Mouse (Mus musculus): ENCODE data around the gene Aph1b. TPM values are rescaled to one million over a fixed set of nuclear protein-coding genes. Genes with fewer than 3 reads are reported as not detected.
A peak's percentile ranks its signal among the peaks of the same experiment; 100 is the strongest.

Gene Aph1b
- total RNA-seq (2012; rRNA removed): 1.0 and 1.1 TPM in 2 replicates

GRCm38 (mm10) chr9:66795464-66796324 lies at the start of gene Aph1b:
Gene Aph1b (minus strand): TSS chr9:66795490.
- peak within 1 kb of the TSS; percentile 51 for H3K9ac ChIP-seq (ENCODE audit: insufficient read depth, low read depth, low read length, poor library complexity, severe bottlenecking)
- H3K36me3 ChIP-seq (ENCODE audit: control insufficient read depth, insufficient read depth, low read length, poor library complexity, severe bottlenecking): no peaks in the 10 kb centered on the region
- no peaks in the 10 kb centered on the region for H3K4me1 ChIP-seq (ENCODE audit: control insufficient read depth in 2 of 2, insufficient read depth in 2 of 2, low read length in 2 of 2, poor library complexity in 1 of 2)
- no peaks in the 10 kb centered on the region for H3K9me3 ChIP-seq (ENCODE audit: control insufficient read depth, insufficient read depth, low read depth, low read length)
- peak; percentile 98 for DNase-seq (ENCODE audit: low read depth, low spot score)
- no peak within 1 kb of the TSS for H3K27ac ChIP-seq (ENCODE audit: insufficient read depth, low read depth, low read length, poor library complexity, severe bottlenecking)
- peak within 1 kb of the TSS; percentile 83 to 98 for H3K4me3 ChIP-seq (ENCODE audit: insufficient read depth in 1 of 2, low read depth in 1 of 2, low read length in 2 of 2, poor library complexity in 1 of 2, severe bottlenecking in 1 of 2)
- in situ Hi-C loops (cut with MboI; ENCODE audit: low sequenced_read_pairs in 2 of 2, unreplicated experiment in 2 of 2): no loop called here
- TF ChIP-seq HCFC1 (IDR thresholded peaks at IDR 0.05; ENCODE audit: borderline replicate concordance, insufficient read depth, low read length) (peak; percentile 57; the same call in 1 of the 2 replicates), CHD2 (IDR thresholded peaks at IDR 0.05; ENCODE audit: low read depth, low read length) (no peak), MAFK (IDR thresholded peaks at IDR 0.05; ENCODE audit: insufficient read depth, low read depth, low read length) (no peak)

GRCm38 (mm10) chr9:66835097-66835480 lies 39.8 kb upstream of the Aph1b start:
- Histone ChIP-seq H3K4me3 (ENCODE audit: insufficient read depth in 1 of 2, low read depth in 1 of 2, low read length in 2 of 2, poor library complexity in 1 of 2, severe bottlenecking in 1 of 2) (peak overlapping the region; percentile 61 to 81), H3K9me3 (ENCODE audit: control insufficient read depth, insufficient read depth, low read depth, low read length) (no peaks in the 10 kb centered on the region), H3K27ac (ENCODE audit: insufficient read depth, low read depth, low read length, poor library complexity, severe bottlenecking) (no peak overlapping the region), H3K4me1 (ENCODE audit: control insufficient read depth in 2 of 2, insufficient read depth in 2 of 2, low read length in 2 of 2, poor library complexity in 1 of 2) (no peaks in the 10 kb centered on the region), H3K9ac (ENCODE audit: insufficient read depth, low read depth, low read length, poor library complexity, severe bottlenecking) (peak overlapping the region; percentile 24), H3K36me3 (ENCODE audit: control insufficient read depth, insufficient read depth, low read length, poor library complexity, severe bottlenecking) (no peaks in the 10 kb centered on the region)
- in situ Hi-C loops (cut with MboI; ENCODE audit: low sequenced_read_pairs in 2 of 2, unreplicated experiment in 2 of 2): no loop called here
- DNase-seq (ENCODE audit: low read depth, low spot score): no peak
- TF ChIP-seq MAFK (IDR thresholded peaks at IDR 0.05; ENCODE audit: insufficient read depth, low read depth, low read length) (no peak), ZNF384 (IDR thresholded peaks at IDR 0.05; ENCODE audit: low read depth, low read length) (no peak), HCFC1 (IDR thresholded peaks at IDR 0.05; ENCODE audit: borderline replicate concordance, insufficient read depth, low read length) (no peak), ZC3H11A (IDR thresholded peaks at IDR 0.05; ENCODE audit: borderline replicate concordance, low read depth, low read length) (no peak), CHD2 (IDR thresholded peaks at IDR 0.05; ENCODE audit: low read depth, low read length) (no peak)

GRCm38 (mm10) chr9:66834318-66835096 lies 39.2 kb upstream of the Aph1b start, which contains the start of gene Aph1c:
Gene Aph1c (minus strand): TSS chr9:66834726.
- in situ Hi-C loops (cut with MboI; ENCODE audit: low sequenced_read_pairs in 2 of 2, unreplicated experiment in 2 of 2): no loop called here

GRCm38 (mm10) chr9:66833851-66834250 lies 38.6 kb upstream of the Aph1b start:
- Histone ChIP-seq H3K9me3 (ENCODE audit: control insufficient read depth, insufficient read depth, low read depth, low read length) (no peaks in the 10 kb centered on the region), H3K9ac (ENCODE audit: insufficient read depth, low read depth, low read length, poor library complexity, severe bottlenecking) (no peak overlapping the region), H3K4me1 (ENCODE audit: control insufficient read depth in 2 of 2, insufficient read depth in 2 of 2, low read length in 2 of 2, poor library complexity in 1 of 2) (no peaks in the 10 kb centered on the region), H3K36me3 (ENCODE audit: control insufficient read depth, insufficient read depth, low read length, poor library complexity, severe bottlenecking) (no peaks in the 10 kb centered on the region), H3K27ac (ENCODE audit: insufficient read depth, low read depth, low read length, poor library complexity, severe bottlenecking) (no peak overlapping the region), H3K4me3 (ENCODE audit: insufficient read depth in 1 of 2, low read depth in 1 of 2, low read length in 2 of 2, poor library complexity in 1 of 2, severe bottlenecking in 1 of 2) (peak overlapping the region; percentile 73 to 100)
- TF ChIP-seq CHD2 (IDR thresholded peaks at IDR 0.05; ENCODE audit: low read depth, low read length): no peak
- no peak for TF ChIP-seq MAFK (IDR thresholded peaks at IDR 0.05; ENCODE audit: insufficient read depth, low read depth, low read length)
- no peak for TF ChIP-seq ZNF384 (IDR thresholded peaks at IDR 0.05; ENCODE audit: low read depth, low read length)
- TF ChIP-seq ZC3H11A (IDR thresholded peaks at IDR 0.05; ENCODE audit: borderline replicate concordance, low read depth, low read length): no peak
- no peak for TF ChIP-seq HCFC1 (IDR thresholded peaks at IDR 0.05; ENCODE audit: borderline replicate concordance, insufficient read depth, low read length)
- DNase-seq (ENCODE audit: low read depth, low spot score): no peak
- in situ Hi-C loops (cut with MboI; ENCODE audit: low sequenced_read_pairs in 2 of 2, unreplicated experiment in 2 of 2): no loop called here

More at GRCm38 (mm10) chr9:66834318-66835096, 39.2 kb upstream of the Aph1b start, which contains the start of gene Aph1c:
- peak; percentile 98 for DNase-seq (ENCODE audit: low read depth, low spot score)
- no peaks in the 10 kb centered on the region for H3K36me3 ChIP-seq (ENCODE audit: control insufficient read depth, insufficient read depth, low read length, poor library complexity, severe bottlenecking)
- peak within 1 kb of the TSS; percentile 62 for H3K9ac ChIP-seq (ENCODE audit: insufficient read depth, low read depth, low read length, poor library complexity, severe bottlenecking)
- H3K27ac ChIP-seq (ENCODE audit: insufficient read depth, low read depth, low read length, poor library complexity, severe bottlenecking): no peak within 1 kb of the TSS
- no peaks in the 10 kb centered on the region for H3K4me1 ChIP-seq (ENCODE audit: control insufficient read depth in 2 of 2, insufficient read depth in 2 of 2, low read length in 2 of 2, poor library complexity in 1 of 2)
- TF ChIP-seq ZC3H11A (IDR thresholded peaks at IDR 0.05; ENCODE audit: borderline replicate concordance, low read depth, low read length): no peak
- TF ChIP-seq CHD2 (IDR thresholded peaks at IDR 0.05; ENCODE audit: low read depth, low read length): peak; percentile 63; the same call in 1 of the 2 replicates
- no peak for TF ChIP-seq HCFC1 (IDR thresholded peaks at IDR 0.05; ENCODE audit: borderline replicate concordance, insufficient read depth, low read length)
- no peak for TF ChIP-seq ZNF384 (IDR thresholded peaks at IDR 0.05; ENCODE audit: low read depth, low read length)
- no peak for TF ChIP-seq MAFK (IDR thresholded peaks at IDR 0.05; ENCODE audit: insufficient read depth, low read depth, low read length)
- no peaks in the 10 kb centered on the region for H3K9me3 ChIP-seq (ENCODE audit: control insufficient read depth, insufficient read depth, low read depth, low read length)
- peak within 1 kb of the TSS; percentile 73 to 100 for H3K4me3 ChIP-seq (ENCODE audit: insufficient read depth in 1 of 2, low read depth in 1 of 2, low read length in 2 of 2, poor library complexity in 1 of 2, severe bottlenecking in 1 of 2)

All from ES-E14 (cell line).